Mouse (Mus musculus) adrenal gland, postnatal 14 days (tissue): ENCODE measurements around the gene Thbs1. TPM values are rescaled to one million over a fixed set of nuclear protein-coding genes. Genes with fewer than 3 reads are reported as not detected.

Experiments
- DNase-seq: peaks from one replicate; pipeline ENCODE4 v3.0.0; 2021; ENCODE audit warnings: mixed read lengths
- long read RNA-seq, 2 experiments: library from polyadenylated mRNA; stranded (forward); transcript quantifications; one replicate each; pipeline ENCODE4 v2.0.0; 2021
- total RNA-seq: library from RNA; stranded (reverse); gene quantifications from 2 replicates; pipeline ENCODE4 v1.2.3, GENCODE M21; 2021

The Thbs1 gene
- 23.8 and 25.3 TPM in 2 replicates for total RNA-seq
- long read RNA-seq, experiment 1, full-length matches to known transcripts, result 1 of 4 reads
- long read RNA-seq, experiment 1, partial matches to known transcripts, result 1 of 4 reads
- long read RNA-seq, experiment 1, other reads (novel, unspliced or antisense), result 2 of 4 reads
- long read RNA-seq, experiment 2, full-length matches to known transcripts, result 1 of 8 reads
- long read RNA-seq, experiment 2, partial matches to known transcripts, result 3 of 8 reads
- long read RNA-seq, experiment 2, other reads (novel, unspliced or antisense), result 4 of 8 reads

DNA sequence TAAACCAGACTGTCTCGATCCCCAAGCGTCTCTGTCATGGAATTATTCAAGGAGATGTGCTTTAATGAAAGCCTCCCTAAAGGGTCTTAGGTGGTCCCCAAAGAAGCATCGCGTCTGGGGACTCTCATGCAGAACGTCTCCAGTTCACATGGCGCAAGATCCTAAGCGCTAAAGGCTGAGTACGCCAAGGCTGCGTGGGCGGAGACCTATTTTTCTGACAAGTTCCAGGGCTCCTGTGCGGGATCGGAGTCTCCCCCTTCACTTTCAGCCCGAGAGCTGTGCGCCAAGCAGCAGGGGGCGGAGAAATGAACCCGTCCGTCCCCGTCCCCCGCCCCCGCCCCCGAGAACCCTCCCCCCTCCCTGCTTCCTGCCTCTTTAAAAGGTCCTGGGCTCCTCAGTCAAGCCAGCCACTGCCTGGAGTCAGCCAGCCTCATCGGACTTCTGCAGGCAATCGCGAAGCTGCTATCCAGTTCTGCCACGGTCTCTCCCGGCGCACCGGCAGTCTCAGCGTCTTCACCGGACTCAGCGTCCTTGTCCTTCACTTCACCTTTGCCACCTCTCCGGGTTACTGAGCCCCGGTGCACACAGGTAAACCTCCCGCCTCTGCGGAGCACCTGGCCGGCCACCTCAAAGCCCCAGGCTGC lies at the start of gene Thbs1:
TSS of gene Thbs1 (plus strand) at position 389 of the 644 bp plus-strand sequence.
- peak; percentile 77 for DNase-seq

DNA sequence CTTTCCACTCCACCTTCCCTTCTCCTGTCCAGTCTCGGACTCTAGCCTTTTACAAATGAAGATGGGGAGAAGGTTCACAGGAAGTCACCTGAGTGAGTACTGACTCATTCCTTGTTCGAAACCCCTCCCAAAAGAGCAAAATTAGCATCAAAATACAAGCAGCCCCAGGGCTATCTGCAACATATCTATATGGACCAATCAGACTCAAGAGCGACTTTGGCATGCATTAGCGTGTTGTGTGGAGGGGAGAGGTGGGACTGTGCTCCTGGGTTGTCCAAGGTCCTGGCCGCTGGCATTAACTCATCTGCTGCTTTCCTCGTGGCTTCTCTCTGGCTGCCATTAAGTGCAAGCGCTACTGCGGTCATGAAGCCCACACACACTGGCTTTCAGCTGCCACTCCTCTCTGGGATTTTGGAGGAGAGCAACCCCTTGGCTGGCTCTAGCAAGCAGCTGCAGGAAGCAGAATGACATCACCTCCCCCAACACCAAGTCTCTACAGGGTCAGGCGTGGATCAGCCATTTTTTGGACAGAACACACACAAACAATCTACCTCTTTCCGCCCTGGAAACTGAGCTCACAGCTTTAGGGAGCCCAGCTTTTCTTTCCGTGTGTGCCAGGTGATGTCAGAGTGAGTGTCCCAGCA lies 47.4 kb upstream of the Thbs1 start:
- DNase-seq, result no peak

DNA sequence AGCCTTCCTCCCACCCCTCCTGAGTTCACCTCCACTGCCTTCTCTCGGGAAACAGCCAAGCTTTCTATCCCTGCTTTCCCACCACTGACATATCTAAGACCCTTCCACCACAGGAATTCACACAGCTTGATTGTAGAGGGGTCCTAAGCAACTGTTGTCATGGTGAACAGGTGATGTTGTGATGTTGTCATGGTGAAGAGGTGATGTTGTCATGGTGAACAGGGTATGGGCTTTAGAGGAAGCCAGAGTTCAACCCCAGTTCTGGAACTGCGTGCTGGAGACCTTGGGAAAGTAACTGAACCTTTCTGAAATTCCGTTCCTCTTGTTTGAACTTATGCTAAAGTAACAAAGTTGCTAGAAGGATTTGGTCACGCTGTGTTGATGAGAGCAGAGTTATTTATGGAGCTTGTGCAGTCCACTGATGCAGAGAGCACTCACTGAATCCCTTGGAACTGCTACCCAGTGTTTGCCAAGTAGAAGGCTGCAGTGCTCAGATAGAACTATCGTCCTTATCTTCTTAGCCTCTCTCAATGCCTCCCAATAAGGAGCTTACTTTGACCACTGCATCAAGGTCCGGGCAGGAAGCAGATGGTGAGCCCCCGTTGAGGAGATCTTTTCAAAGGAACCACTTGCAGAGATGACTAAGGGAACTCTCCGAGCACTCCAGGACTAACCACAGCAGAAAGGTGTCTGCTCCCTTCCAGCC lies 45.5 kb upstream of the Thbs1 start:
- no peak for DNase-seq

DNA sequence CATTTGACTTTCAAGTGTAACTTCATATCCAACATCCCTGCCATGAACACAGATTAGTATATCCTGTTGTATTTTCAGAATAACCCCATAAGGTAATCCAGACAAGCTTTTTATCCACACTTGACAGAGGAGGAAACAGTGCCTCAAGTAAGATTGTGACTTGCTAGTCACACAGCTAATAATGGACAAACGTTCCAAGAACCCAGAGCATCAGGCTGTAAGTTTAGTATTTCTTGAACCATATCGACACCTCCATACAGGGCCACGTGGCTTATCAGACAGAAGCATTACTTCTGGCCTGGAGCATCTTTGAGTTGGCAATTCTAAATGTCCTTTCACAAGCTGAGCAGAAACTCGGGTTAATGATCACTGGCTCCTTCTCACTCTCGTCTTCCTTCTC lies 41.7 kb upstream of the Thbs1 start:
- DNase-seq, result no peak

DNA sequence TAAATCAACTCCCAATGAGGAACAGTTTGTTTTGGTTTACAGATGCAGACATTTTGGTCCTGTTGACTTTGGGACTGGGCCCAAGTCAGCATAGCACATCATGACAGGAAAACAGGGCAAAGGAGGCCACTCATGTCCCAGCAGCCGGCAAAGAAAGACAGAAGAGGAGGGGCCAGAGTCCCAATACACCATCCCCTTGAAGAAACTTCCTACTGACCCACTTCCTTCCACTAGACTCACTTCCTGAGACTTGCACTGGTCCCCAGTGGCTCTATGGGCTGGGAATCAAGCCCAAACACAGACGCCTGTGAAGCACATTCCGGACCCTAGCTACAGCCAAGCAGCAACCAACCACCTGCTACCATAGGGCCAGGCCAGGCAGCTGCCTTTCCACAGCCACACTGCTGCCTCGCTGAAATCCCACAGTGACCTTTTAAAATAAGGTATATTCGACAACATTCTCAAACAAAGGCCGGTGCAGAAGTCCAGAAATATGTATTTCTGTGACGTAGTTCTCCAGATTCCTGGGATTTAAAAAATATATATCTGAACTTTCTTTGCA lies 38.8 kb upstream of the Thbs1 start:
- no peak for DNase-seq

DNA sequence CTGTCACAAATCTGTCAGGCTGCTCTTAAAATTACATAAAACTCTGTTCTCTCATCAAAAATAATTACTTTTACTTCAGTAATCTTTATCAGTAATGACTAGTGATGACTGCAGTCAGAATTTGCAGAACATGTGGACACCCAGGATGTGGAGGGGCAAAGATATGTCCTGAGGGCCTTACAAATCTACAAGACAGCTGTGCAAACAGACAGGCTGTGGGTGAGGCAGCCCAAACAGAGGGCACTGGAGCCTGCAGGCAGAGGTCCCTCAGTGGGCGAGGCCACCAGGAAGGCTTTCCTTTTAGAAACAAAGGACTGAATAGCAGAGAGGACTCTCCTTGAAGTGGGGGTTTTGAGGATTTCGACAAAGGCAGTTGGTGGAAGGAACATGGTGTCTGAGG lies 37.6 kb upstream of the Thbs1 start:
- DNase-seq, result no peak

DNA sequence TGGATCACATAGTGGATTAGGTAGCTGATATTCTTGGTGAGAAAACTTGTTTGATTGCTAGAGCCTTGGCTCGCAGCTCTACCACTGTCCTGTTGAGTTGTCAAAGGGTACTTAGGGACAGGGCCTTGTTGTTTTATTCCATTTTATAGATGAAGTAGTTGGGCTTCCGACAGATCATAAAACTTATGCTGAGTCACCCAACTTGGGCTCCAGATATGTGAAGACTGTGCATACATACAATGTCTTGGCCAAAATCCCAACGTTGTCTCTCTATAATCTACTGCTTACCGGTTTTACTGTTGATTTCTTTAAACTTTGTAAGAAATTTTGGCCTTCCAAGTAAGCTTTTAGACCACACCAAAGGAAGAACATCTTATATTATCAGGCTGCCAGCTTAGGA lies 36.5 kb upstream of the Thbs1 start:
- no peak for DNase-seq

DNA sequence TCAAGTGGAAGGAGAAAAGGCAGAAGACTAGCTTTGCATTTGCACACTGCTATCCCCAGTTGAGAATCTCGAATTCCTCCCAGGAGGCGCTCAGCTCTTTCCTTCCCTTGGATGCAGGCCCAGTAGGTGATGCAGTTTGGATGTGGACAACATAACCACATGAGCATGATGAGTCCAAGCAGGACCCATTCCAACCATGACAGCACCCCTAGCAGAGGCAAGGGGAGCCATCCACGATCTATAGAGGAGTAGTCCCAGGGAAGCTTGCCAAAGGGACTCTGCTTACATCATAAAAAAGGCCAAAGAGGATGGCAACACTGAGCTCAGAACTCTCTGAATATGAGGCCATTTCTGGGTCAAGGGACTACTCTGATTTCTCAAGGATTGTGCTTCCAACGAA lies 32.5 kb upstream of the Thbs1 start:
- peak; percentile 50 for DNase-seq

DNA sequence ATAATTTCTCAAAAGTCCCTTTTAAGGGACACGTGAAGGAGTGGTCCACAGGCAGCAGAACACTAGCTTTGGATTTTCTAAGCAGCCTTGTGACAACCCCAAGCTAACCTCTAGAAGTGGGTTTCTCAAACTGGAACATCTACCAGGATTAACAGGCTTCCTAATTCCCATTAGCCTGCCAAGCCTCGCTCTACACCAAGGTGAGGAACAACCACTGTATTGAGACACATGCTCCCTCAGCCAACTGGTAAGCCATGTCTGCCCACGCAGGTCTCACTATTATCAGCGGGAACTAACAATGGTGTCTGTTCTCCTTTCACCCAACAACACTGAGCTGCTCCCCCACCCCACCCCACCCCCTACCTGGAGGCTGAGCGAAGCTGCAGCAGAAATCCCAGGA lies 30.1 kb upstream of the Thbs1 start:
- no peak for DNase-seq

DNA sequence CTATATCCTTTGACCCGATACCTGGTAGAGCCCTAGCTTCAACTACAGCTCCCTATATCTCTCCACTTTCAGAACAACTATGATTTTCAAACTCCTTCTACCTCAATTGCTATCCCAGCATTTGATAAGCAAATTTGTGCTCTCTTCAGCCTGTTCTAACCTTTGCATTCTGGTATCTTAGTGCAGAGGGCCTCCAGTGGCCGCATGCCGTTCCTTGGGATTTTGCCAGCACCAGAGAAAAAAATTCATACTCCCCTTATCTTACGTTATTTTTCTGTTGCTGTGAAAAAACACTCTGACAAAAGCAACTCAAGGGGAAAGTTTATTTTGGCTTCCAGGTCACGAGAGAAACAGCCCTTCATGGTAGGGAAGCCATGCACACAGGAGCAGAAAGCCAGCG lies 28.0 kb upstream of the Thbs1 start:
- no peak for DNase-seq

DNA sequence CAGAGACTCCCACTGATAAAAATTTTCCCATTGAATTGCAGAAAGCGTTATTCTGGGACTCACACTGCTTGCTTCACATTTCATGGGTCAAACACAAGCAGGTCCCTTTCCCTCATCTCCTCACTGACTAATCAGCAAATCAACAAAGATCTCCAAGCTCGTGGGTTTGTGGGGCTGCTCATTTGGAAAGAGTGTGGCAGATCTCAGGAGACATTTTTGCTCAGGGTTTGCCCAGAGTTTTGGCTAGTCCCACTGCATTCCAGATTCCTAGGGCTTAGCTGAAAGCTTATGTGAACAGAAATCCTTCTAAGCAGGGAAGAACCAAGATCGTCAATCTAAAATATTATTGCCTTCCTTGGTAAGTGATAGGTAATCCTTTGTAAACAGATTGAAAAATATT lies 27.0 kb upstream of the Thbs1 start:
- peak; percentile 11 for DNase-seq

DNA sequence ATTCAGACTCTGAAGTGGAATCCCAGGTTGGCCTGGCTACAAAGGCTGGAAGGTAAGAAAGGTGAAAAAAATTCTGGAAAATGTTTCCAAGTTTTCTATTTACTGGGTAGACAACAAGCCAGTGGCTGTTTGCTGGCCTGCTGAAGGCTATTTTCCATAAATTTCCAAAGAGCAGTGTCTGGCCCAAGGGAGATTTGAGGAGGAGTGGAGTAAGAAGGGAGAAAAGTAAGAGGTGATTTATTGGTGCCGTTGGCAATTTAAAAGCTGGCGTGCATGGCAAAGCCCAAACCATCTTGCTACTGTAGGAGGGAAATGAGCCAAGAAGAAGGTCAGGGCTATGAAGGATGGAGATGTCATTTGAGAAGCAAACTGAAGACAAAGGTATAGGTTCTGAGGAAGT lies 26.0 kb upstream of the Thbs1 start:
- no peak for DNase-seq

DNA sequence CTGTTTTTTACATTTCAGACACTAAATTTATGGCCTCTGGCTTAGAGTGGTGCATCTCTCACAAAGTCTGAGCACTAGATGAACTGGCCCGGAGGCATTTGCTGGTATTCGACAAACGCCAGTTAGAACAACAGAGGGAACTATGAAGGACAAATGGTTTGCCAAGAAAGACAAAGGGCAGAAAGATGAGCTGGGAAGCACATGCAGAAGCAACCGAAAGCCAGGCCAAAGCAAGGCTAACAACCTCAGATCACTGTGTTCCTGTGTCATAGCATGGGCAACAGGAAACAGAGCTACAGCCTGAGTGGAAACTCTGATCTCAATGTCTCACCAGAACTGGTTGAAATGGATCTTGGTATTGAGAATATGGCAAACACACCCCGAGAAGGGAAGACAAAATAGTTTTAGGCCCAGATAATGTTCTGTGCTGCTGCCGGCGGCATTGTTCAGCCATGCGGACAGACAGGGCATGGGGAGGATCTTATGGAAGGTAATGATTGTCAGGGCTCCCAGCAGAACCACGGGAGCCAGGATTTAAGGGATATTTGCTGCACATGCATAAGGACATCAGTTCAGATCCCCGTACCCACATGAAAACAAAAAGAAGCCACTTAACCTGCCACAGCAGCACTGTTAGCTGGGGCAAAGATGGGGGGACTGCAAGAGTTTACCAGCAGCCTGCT lies 24.5 kb upstream of the Thbs1 start:
- DNase-seq, result no peak

DNA sequence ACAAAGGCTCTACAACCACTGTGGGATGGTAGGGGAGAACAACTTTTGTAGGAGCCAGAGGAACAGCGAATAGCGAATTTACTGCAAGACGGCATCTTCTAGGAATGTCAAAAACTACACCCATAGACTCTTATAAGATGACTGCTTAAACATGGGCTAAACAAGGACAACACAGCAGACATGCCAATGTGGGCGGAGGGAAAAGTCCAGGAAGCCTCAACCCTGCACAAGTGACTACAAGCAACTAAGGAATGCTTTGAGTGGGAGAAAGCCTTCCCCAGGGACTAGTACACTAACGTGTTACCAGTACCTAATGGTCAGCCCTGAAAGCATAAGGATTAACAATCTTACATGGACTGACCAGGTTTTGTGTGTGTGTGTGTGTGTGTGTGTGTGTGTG lies 20.4 kb upstream of the Thbs1 start:
- no peak for DNase-seq

DNA sequence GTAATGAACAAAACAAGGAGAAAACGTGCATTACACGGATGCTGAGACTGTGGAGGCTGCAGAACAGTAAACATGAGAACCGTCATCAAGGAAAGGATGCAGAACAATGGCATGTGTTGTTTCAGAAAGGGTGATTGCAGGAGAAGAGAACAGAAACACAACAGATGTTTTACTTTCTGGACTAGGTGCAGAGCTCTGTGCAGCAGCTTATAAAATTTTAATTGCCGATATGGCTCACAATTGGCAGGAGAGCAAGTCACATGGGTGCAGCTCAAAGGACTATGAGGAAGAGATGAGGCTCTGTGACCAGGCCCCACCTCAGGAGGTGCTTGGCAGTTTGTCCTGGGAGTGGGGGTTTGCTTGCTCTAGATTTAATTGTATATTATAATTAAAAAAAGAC lies 12.6 kb upstream of the Thbs1 start:
- DNase-seq, result no peak

DNA sequence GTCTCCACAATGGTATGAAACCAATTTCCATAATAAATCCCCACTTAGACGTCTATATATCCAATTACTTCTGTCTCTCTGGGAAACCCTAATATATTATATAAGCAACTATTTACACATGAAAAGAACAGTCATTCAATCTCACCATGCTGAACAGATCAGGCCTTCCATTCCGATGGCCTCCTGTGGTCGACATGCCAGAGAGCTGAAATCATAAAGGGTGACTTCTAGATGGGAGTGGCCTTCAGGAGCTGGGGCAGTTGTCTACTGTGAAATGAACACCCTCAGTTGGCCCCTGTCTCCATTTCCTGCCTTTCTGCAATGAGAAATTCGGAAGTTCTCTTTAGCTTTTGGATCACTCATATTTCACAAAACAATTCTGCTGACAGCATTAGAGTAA lies 9.5 kb upstream of the Thbs1 start:
- no peak for DNase-seq

DNA sequence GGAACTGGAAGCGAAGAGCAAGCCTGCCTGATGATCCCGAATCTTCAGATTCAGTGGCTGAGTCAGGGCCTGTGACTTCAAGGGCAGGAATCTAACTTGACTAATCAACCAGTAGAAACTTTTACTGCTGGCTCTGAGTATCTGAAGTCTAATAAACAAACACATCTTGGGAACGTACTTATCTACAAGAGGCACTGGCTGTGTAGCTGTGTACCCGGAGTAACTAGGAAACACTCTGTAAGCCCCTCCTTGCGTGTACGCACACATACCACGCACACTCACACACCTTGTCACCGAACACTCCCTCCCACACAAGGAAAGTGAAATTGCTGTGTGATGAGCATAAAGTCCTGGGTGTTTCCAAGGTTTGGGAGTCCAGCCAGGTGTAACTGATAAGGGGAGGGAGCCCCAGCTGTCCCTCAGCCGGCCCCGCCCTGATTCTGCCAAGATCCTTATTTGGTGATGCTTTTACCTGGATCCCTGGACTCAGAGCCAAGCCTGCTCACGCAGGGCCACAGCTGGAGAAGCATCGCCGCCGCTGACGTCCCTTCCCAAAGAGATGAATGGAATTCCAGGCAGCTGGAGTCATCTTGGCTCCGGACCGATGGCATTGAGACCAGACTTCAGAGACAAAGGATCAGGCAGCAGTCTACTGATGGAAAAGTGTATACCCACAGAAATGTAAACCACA lies 1.3 kb upstream of the Thbs1 start:
- peak; percentile 60 for DNase-seq

DNA sequence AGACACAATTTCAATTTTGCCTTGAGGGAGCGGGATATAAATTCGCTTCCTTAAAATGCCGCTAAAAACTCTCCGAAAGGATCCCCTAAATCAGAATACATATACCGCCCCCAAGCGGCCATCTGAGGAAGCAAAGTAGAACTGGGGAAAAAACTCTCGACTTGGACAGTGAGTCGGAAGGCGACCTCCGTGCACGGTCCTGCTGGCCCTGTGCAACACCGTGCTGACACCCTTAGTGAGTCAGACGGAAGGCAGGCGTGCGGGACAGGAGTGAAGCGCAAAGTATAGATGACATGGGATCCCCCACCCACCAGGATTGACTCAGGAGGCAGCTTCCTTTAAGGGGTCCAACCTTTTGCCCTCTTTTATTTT lies 574 bp upstream of the Thbs1 start:
- DNase-seq, result peak; percentile 92

DNA sequence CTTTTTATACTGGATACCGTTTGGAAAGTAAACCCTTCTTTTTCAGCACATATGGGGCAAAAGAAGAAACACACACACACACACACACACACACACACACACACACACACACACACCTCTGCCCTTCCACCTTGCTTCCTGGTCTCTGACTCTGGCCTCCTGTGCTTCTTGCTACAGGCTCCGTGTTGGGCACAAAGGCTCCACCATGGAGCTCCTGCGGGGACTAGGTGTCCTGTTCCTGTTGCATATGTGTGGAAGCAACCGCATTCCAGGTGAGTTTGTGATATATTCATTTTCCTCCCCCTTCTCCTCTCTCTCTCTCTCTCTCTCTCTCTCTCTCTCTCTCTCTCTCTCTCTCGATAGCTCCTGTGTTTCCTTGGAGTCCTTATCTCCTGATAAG lies 762 bp downstream of the Thbs1 start:
- DNase-seq, result no peak

DNA sequence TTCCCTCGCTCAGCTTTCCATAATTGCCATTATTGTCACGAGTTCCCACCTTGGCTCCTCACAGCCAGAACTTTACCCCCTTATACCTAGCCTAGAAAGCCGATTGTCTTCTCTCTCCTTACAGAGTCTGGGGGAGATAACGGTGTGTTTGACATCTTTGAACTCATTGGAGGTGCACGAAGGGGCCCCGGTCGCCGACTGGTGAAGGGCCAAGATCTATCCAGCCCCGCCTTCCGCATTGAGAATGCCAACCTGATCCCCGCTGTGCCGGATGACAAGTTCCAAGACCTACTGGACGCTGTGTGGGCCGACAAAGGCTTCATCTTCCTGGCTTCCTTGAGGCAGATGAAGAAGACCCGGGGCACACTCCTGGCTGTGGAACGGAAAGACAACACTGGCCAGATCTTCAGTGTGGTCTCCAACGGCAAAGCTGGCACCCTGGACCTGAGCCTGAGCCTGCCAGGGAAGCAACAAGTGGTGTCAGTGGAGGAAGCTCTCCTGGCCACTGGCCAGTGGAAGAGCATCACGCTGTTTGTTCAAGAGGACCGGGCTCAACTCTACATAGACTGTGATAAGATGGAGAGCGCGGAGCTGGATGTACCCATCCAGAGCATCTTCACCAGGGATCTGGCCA lies 1.3 kb downstream of the Thbs1 start:
- DNase-seq, result no peak
